Comparison of ENCODE assay signal across 22 mouse cellular contexts in genomic region chr10:93267509-93267908, GRCm38 (mm10). TPM values are rescaled to one million over a fixed set of nuclear protein-coding genes. Genes with fewer than 3 reads are reported as not detected.
DNase-seq lines count a peak whose midpoint lies in the region; TF ChIP-seq lines count a peak whose summit lies in the region.
"Had no signal": no experiment of that assay in that cellular context is flagged by ENCODE, and none has a peak within 500 bp of the region (broad histone marks: within the 10 kb centered on the region; RNA-seq: fewer than 3 reads in every experiment).

No protein-coding gene starts in this region.

- 87% methylated on average over 4 of the region's 5 CpGs for WGBS in macrophage (ENCODE audit: missing documents)

- H3K79me2 ChIP-seq in macrophage (ENCODE audit: inconsistent target) = peaks cover 67% of the 10 kb centered on the region

- DNase-seq in cerebellum, postnatal 25 days = peak; percentile 58 to 71
- DNase-seq in cerebellum, adult 8-10 months = no peak
- no peak for DNase-seq in layer of hippocampus, adult 2 months (ENCODE audit: low spot score in 2 of 2)
- DNase-seq in layer of hippocampus, adult 11-12 months (ENCODE audit: low spot score) = no peak
- no peak for DNase-seq in adrenal gland, postnatal 14 days
- DNase-seq: adrenal gland, adult 8-10 months; adrenal gland, postnatal 36 days; cerebellum, adult 11 months; cerebellum, postnatal 10 days; forebrain, postnatal 0 days; gastrocnemius, postnatal 36 days; heart, postnatal 10 days; heart, postnatal 36 days; kidney, adult 11 months had no signal

- no peak overlapping the region for H3K4me3 ChIP-seq in layer of hippocampus, adult 2 months
- no peak overlapping the region for H3K4me3 ChIP-seq in macrophage (ENCODE audit: inconsistent target)
- H3K4me3 ChIP-seq: embryonic facial prominence, embryonic 12.5 days; embryonic facial prominence, embryonic 15.5 days; heart, embryonic 12.5 days; heart, embryonic 15.5 days; hindbrain, embryonic 10.5 days; hindbrain, embryonic 13.5 days; intestine, embryonic 15.5 days had no signal

- peak overlapping the region; percentile 7; the same call in 1 of the 2 replicates for H3K27ac ChIP-seq in layer of hippocampus, adult 2 months
- H3K27ac ChIP-seq in macrophage = peak overlapping the region; percentile 79
- H3K27ac ChIP-seq: embryonic facial prominence, embryonic 12.5 days; embryonic facial prominence, embryonic 15.5 days; heart, embryonic 15.5 days; hindbrain, embryonic 10.5 days; hindbrain, embryonic 13.5 days; intestine, embryonic 15.5 days had no signal

- TF ChIP-seq CTCF in layer of hippocampus, adult 2 months (conservative IDR thresholded peaks at IDR 0.05) = no peak

- H3K36me3 ChIP-seq in macrophage (ENCODE audit: inconsistent target) = peaks cover 14% of the 10 kb centered on the region; the same call in 1 of the 2 replicates
- H3K36me3 ChIP-seq: hindbrain, embryonic 13.5 days had no signal

RNA-seq across cellular contexts. Expression of gene Elk3, which starts 43.4 kb away (rescaled TPM):
- total RNA-seq in layer of hippocampus, adult 2 months (2021) = 1 to 10 TPM; 8.9 to 9.7 TPM
- total RNA-seq in macrophage (2018; cell fraction: chromatin; rRNA removed) = 100 to 1,000 TPM in 2 of 26 experiments, 10 to 100 TPM in 23, 1 to 10 TPM in 1; 9.0 to 119 (median 25.1) TPM
- total RNA-seq in macrophage (2018; cell fraction: cytosol; rRNA removed) = 10 to 100 TPM; 23.0 to 41.3 (median 26.4) TPM
- 10 to 100 TPM; 13.1 to 60.4 (median 22.7) TPM for total RNA-seq in macrophage (2018; cell fraction: nucleus; rRNA removed)
- polyA plus RNA-seq in macrophage (2018) = 22.5 to 61.1 TPM (median 23.9 TPM) in 3 replicates
- total RNA-seq in adrenal gland, postnatal 14 days (2021) = 50.4 and 58.0 TPM in 2 replicates

Comparison
In these comparisons a context has a peak if more than half of its experiments do, and no peak if none do; other contexts are left out.
1. DNase-seq: peak in cerebellum, postnatal 25 days (2 of 2); none in cerebellum, adult 8-10 months (single experiment), layer of hippocampus, adult 2 months (0 of 2), layer of hippocampus, adult 11-12 months (single experiment) and adrenal gland, postnatal 14 days (single experiment).